Mouse (Mus musculus) heart, adult 2 months (tissue): ENCODE measurements at regions not wholly inside any gene's neighbourhood (a gene's known extent, or its start where the extent isn't known, plus 50 kb on each side); places are given as distances from the start of the nearest gene placed in this dataset.

Experiments used
- DNase-seq, 2 experiments: peaks; one replicate each; pipeline ENCODE4 v3.0.0; 2021
- H3K27ac ChIP-seq: fragments of 200-600 bp; 2 replicates; pipeline ENCODE4 v1.8.1; 2022
- H3K27me3 ChIP-seq: fragments of 200-500 bp; 2 replicates; pipeline ENCODE4 v1.6.1; 2012; ENCODE audit warnings: mild to moderate bottlenecking, low read length, inconsistent platforms, mixed read lengths; ENCODE audit not compliant: control insufficient read depth, insufficient read depth
- H3K36me3 ChIP-seq: fragments of 200-500 bp; 2 replicates; pipeline ENCODE4 v1.6.1; 2012; ENCODE audit warnings: low read length, inconsistent platforms; ENCODE audit not compliant: control insufficient read depth, insufficient read depth
- H3K4me1 ChIP-seq: fragments of 200-500 bp; 2 replicates; pipeline ENCODE4 v1.6.1; 2011; ENCODE audit warnings: low read length; ENCODE audit not compliant: control insufficient read depth, insufficient read depth
- H3K4me3 ChIP-seq: fragments of 200-600 bp; 2 replicates; pipeline ENCODE4 v1.8.1; 2022
- H3K79me2 ChIP-seq: fragments of 200-500 bp; replicated peaks from 2 replicates; pipeline ENCODE4 v1.6.1; 2012; ENCODE audit warnings: mild to moderate bottlenecking, inconsistent platforms, low read length, moderate library complexity, mixed read lengths; ENCODE audit not compliant: control insufficient read depth, insufficient read depth
- H3K9ac ChIP-seq: fragments of 200-500 bp; 2 replicates; pipeline ENCODE4 v1.6.1; 2012; ENCODE audit warnings: low read depth, mild to moderate bottlenecking, control low read depth, inconsistent platforms, low read length, mixed read lengths
- CTCF ChIP-seq: fragments of 200-600 bp; IDR thresholded peaks from 2 replicates; pipeline ENCODE4 v1.8.1; 2022; ENCODE audit warnings: antibody characterized with exemption, mild to moderate bottlenecking, moderate library complexity
- EP300 ChIP-seq: fragments of 200-500 bp; IDR thresholded peaks from 2 replicates; pipeline ENCODE4 v1.6.1; 2011; ENCODE audit warnings: low read depth, low read length, control low read depth; ENCODE audit not compliant: insufficient read depth
- POLR2A ChIP-seq: fragments of 200-500 bp; IDR thresholded peaks from 2 replicates; pipeline ENCODE4 v1.6.1; 2011; ENCODE audit warnings: mild to moderate bottlenecking, low read depth, low read length, control low read depth; ENCODE audit not compliant: insufficient read depth
- WGBS: fragments of 180-500 bp; shearing (Covaris S2); methylation state at CpG from one replicate; pipeline ENCODE4 v1.1.7; 2018; 5-methylcytosine and 5-hydroxymethylcytosine counted together
- intact Hi-C: fragments of 180-260 bp; cut with DNase I; formaldehyde crosslinking; loops from one replicate; pipeline ENCODE4 v1.15.1; 2025

DNA sequence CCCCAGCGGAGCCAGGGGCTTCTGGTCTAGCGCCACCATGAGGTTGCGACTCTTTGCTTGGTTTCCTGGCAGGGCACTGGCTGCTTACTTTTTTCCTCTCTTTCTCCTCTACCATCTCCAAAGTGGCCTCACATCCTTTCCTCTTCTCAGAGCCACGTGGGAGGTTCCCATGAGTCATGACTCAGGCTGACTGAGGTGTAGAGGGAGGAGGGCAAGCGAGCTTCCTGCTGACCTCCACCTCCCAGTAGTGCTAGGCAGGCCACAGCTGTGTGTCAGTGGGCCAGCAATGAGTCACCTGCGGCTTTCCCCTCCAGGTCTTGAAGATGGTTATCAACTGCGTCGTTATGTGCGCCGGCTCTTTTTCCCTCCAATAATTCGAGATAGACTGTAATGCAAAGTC, 123.6 kb downstream of the Gadd45g start:
- WGBS = 51% methylated on average over 11 of the region's 11 CpGs
- no peaks in the 10 kb centered on the region for H3K36me3 ChIP-seq
- TF ChIP-seq EP300 (no peak), CTCF (0 out of 2 replicates have a peak, but pooled peaks have one; percentile 2)
- H3K9ac ChIP-seq = no peak overlapping the region
- no peak overlapping the region for H3K27ac ChIP-seq
- peaks cover 5% of the 10 kb centered on the region for H3K4me1 ChIP-seq
- H3K4me3 ChIP-seq = no peak overlapping the region
- no peaks in the 10 kb centered on the region for H3K27me3 ChIP-seq
- peak in 1 of 2 experiments; percentile 24 for DNase-seq
- H3K79me2 ChIP-seq = no peaks in the 10 kb centered on the region
- intact Hi-C loops = no loop called here

DNA sequence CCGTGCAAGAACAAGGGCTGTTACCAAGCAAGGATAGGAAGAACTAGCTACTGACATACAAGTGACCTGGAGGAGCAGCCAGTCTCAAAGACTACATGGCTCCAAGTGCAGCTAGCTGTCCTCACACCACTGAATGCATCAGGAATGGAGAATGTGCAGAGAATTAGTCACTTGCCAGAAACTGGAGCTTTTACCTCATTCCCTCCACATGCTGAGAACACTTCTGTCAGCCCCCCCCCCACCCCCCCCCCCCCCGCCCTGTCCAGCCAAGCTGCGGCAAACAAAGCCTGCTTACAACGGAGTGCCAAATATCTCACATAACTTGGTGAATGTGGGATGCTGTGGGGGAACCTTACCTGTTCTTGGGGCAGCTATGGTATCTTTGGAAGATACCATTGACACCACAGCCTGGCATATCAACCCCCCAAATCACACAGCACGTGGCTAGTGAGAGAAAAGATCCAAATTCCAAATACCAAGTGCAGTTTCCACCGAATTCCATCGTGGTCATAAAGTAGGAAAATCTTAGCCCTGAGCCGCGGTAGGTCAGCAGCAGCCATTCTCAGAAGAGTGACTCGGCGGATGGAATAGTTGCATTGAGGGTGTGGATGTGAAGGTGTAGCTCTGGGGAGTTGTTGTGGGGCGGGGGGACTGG, 126.3 kb downstream of the Gadd45g start:
- intact Hi-C loops = no loop called here
- Histone ChIP-seq H3K4me3 (no peak overlapping the region), H3K27me3 (no peaks in the 10 kb centered on the region), H3K9ac (no peak overlapping the region), H3K36me3 (no peaks in the 10 kb centered on the region), H3K79me2 (no peaks in the 10 kb centered on the region), H3K4me1 (peaks cover 13% of the 10 kb centered on the region), H3K27ac (no peak overlapping the region)
- WGBS = 64% methylated on average over 11 of the region's 12 CpGs
- TF ChIP-seq CTCF (no peak), POLR2A (no peak), EP300 (no peak)
- DNase-seq = no peak

DNA sequence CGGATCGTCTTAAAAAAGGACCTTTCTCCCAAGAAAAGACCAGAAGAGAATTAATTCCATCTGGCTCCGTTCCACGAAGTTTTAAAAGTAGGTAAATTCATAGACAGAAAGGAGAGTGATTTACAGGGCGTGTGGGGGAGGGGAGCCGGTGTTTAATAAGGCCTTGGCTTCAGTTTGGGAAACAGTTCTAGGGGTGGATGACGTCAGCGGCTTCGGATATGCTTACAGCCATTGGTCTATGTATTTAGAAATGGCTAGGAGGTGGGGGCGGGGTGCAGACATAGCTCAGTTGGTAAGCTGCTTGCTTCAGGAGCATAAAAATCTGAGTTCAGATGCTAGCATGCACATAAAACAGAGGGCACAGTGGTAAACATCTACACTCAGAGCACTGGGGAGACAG, 127.0 kb downstream of the Gadd45g start:
- H3K4me1 ChIP-seq = peaks cover 13% of the 10 kb centered on the region
- no peaks in the 10 kb centered on the region for H3K27me3 ChIP-seq
- no peak overlapping the region for H3K27ac ChIP-seq
- no peak for TF ChIP-seq POLR2A
- no peak for TF ChIP-seq CTCF
- TF ChIP-seq EP300 = no peak
- no peaks in the 10 kb centered on the region for H3K79me2 ChIP-seq
- H3K4me3 ChIP-seq = no peak overlapping the region
- no peak for DNase-seq
- H3K36me3 ChIP-seq = no peaks in the 10 kb centered on the region
- no peak overlapping the region for H3K9ac ChIP-seq
- intact Hi-C loops = no loop called here
- WGBS = 77% methylated on average over 10 of the region's 10 CpGs

DNA sequence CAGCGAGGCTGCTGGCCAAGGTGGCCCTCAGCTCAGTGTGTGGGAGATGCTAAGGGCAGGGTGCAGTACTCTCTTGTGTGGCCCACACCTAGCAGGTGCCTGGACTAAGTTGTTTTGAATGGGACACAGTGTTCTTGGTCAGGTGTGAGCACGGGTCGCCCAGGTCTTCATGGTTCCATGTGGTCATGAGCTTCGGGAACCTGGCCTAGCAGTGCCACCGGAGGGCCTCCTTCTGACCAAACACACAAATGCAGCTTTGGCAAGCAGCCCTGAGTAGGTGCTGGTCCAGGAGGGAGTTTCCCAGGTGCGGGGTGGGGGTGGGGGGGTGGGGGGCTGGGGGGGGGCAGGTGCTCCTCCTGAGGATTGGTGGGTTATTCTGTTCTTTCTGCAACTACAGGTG, 127.6 kb downstream of the Gadd45g start:
- TF ChIP-seq EP300 (no peak), CTCF (no peak), POLR2A (no peak)
- no peaks in the 10 kb centered on the region for H3K79me2 ChIP-seq
- no peaks in the 10 kb centered on the region for H3K36me3 ChIP-seq
- no peak overlapping the region for H3K4me3 ChIP-seq
- intact Hi-C loops = no loop called here
- no peak overlapping the region for H3K27ac ChIP-seq
- 78% methylated on average over 6 of the region's 6 CpGs for WGBS
- peaks cover 12% of the 10 kb centered on the region for H3K4me1 ChIP-seq
- H3K27me3 ChIP-seq = no peaks in the 10 kb centered on the region
- no peak overlapping the region for H3K9ac ChIP-seq
- no peak for DNase-seq

DNA sequence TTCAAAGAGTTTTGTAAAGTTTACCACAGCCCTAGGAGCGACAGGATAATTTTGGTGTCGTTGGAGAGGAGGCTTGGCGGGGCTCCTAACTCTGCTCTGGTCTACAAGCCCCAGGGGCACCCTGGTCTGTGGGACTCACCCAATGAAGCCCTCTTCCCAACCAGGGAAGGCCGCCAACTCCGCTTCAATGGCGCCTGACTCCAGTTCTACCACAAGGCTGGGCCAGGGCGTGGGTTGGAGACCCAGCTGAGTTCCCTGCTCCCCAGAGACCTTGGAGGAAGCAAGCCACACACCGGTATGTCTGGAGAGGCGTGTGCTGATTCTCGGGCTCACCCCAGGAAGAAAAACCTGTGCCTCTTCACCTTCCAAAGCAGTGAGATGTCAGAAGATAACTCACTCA, 128.9 kb downstream of the Gadd45g start:
- Histone ChIP-seq H3K4me3 (no peak overlapping the region), H3K4me1 (peaks cover 12% of the 10 kb centered on the region), H3K36me3 (no peaks in the 10 kb centered on the region), H3K27ac (peak overlapping the region; percentile 57), H3K79me2 (no peaks in the 10 kb centered on the region), H3K27me3 (no peaks in the 10 kb centered on the region), H3K9ac (no peak overlapping the region)
- peak; percentile 33 to 44 for DNase-seq
- TF ChIP-seq EP300 = no peak
- TF ChIP-seq CTCF = no peak
- TF ChIP-seq POLR2A = no peak
- intact Hi-C loops = loop anchor here (5.0 kb wide), 2 partner anchors 43 to 247 kb away; no protein-coding TSS in a partner anchor
- 48% methylated on average over 10 of the region's 10 CpGs for WGBS

DNA sequence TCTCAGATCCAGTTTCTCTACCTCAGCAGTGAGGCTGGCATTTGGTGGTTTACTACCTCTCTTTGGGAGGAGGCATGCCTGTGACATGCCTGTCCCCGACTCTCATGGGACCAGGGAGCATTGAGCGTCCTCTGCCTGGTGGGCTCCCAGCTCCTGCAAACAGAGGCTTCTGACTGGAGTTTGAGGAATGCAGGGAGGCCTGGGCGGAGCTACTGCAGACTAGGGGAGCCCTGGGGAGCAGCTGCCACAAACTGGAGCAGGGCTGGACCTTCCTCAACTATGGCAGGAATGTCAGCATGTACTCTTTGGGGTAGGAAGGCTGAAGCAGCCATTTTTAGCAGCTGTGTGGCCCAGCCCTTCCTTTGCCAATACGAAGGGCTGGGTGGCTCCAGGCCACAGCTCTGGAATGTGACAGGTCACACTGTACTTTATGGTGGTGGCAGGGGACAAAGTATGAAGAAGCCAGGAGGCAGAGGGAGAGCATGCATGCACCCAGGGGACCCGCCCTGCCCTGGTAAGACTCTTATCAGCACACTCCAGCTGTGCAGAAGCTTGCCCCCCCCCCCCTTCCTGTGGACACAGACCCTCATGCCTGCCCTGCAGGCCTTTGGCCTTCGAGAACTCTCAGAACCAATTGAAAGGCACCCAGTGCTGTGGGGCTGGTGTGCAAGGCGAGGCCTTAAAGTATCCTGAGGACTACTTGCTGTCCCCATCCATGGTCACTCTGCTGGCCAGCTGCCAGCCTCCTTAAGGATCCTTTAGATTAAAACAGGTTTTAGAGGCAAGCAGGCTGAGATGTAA, 129.5 kb downstream of the Gadd45g start:
- H3K4me3 ChIP-seq = no peak overlapping the region
- no peaks in the 10 kb centered on the region for H3K36me3 ChIP-seq
- peak; percentile 64 to 79 for DNase-seq
- 0 out of 2 replicates have a peak overlapping the region, but pooled peaks have one; percentile 0 for H3K9ac ChIP-seq
- peaks cover 12% of the 10 kb centered on the region for H3K4me1 ChIP-seq
- H3K27ac ChIP-seq = peak overlapping the region; percentile 57
- TF ChIP-seq EP300 (no peak; the same call in 1 of the 2 replicates), POLR2A (0 out of 2 replicates have a peak, but pooled peaks have one; percentile 12), CTCF (peak; percentile 49)
- intact Hi-C loops = loop anchor here (2.0 to 5.0 kb wide), 4 partner anchors 44 to 246 kb away; partner anchors contain the start of gene Gadd45g
- 21% methylated on average over 7 of the region's 7 CpGs for WGBS
- no peaks in the 10 kb centered on the region for H3K27me3 ChIP-seq
- H3K79me2 ChIP-seq = no peaks in the 10 kb centered on the region
